Mouse (Mus musculus): ENCODE results near the gene Gal3st4. TPM values are rescaled to one million over a fixed set of nuclear protein-coding genes. Genes with fewer than 3 reads are reported as not detected.
A peak's percentile ranks its signal among the peaks of the same experiment; 100 is the strongest.

The Gal3st4 gene
- polyA plus RNA-seq, 1 experiment, result 2.0 TPM

- 88% methylated on average over 11 of the region's 11 CpGs for WGBS
- no peak for DNase-seq
Measured at GRCm38 (mm10) chr5:138260834-138261233, 11.8 kb downstream of the Gal3st4 start.

GRCm38 (mm10) chr5:138260051-138260450 lies 12.6 kb downstream of the Gal3st4 start:
- WGBS, result 76% methylated on average over 10 of the region's 10 CpGs
- Histone ChIP-seq H3K27me3 (ENCODE audit: control insufficient read depth, insufficient read depth, low read length) (no peaks in the 10 kb centered on the region), H3K4me3 (replicated peaks; ENCODE audit: insufficient read depth, low read depth, low read length) (no peak overlapping the region), H3K4me1 (ENCODE audit: control insufficient read depth, insufficient read depth, low read length) (peaks cover 9% of the 10 kb centered on the region; the same call in 1 of the 2 replicates), H3K27ac (ENCODE audit: insufficient read depth, low read length) (no peak overlapping the region)
- no peak for DNase-seq
- TF ChIP-seq CTCF (IDR thresholded peaks at IDR 0.05; ENCODE audit: borderline replicate concordance, insufficient read depth, low read depth, low read length), result no peak
- TF ChIP-seq POLR2A (IDR thresholded peaks at IDR 0.05; ENCODE audit: borderline replicate concordance, insufficient read depth, low read length), result no peak

More at GRCm38 (mm10) chr5:138260834-138261233, 11.8 kb downstream of the Gal3st4 start:
- no peak overlapping the region for H3K27ac ChIP-seq (ENCODE audit: insufficient read depth, low read length)
- TF ChIP-seq POLR2A (IDR thresholded peaks at IDR 0.05; ENCODE audit: borderline replicate concordance, insufficient read depth, low read length) (no peak), CTCF (IDR thresholded peaks at IDR 0.05; ENCODE audit: borderline replicate concordance, insufficient read depth, low read depth, low read length) (no peak)
- no peaks in the 10 kb centered on the region for H3K27me3 ChIP-seq (ENCODE audit: control insufficient read depth, insufficient read depth, low read length)
- H3K4me1 ChIP-seq (ENCODE audit: control insufficient read depth, insufficient read depth, low read length), result peaks cover 9% of the 10 kb centered on the region; the same call in 1 of the 2 replicates
- H3K4me3 ChIP-seq (replicated peaks; ENCODE audit: insufficient read depth, low read depth, low read length), result no peak overlapping the region

- no peak for TF ChIP-seq CTCF (IDR thresholded peaks at IDR 0.05; ENCODE audit: borderline replicate concordance, insufficient read depth, low read depth, low read length)
- no peak for TF ChIP-seq POLR2A (IDR thresholded peaks at IDR 0.05; ENCODE audit: borderline replicate concordance, insufficient read depth, low read length)
- H3K27ac ChIP-seq (ENCODE audit: insufficient read depth, low read length), result no peak overlapping the region
- no peak for DNase-seq
- no peak overlapping the region for H3K4me3 ChIP-seq (replicated peaks; ENCODE audit: insufficient read depth, low read depth, low read length)
- no peaks in the 10 kb centered on the region for H3K27me3 ChIP-seq (ENCODE audit: control insufficient read depth, insufficient read depth, low read length)
- peaks cover 9% of the 10 kb centered on the region; the same call in 1 of the 2 replicates for H3K4me1 ChIP-seq (ENCODE audit: control insufficient read depth, insufficient read depth, low read length)
- WGBS, result 84% methylated on average over 7 of the region's 7 CpGs
Measured at GRCm38 (mm10) chr5:138258993-138259392, 13.6 kb downstream of the Gal3st4 start.

GRCm38 (mm10) chr5:138258542-138258941 lies 14.1 kb downstream of the Gal3st4 start:
- H3K4me3 ChIP-seq (replicated peaks; ENCODE audit: insufficient read depth, low read depth, low read length), result no peak overlapping the region
- no peaks in the 10 kb centered on the region for H3K27me3 ChIP-seq (ENCODE audit: control insufficient read depth, insufficient read depth, low read length)
- H3K4me1 ChIP-seq (ENCODE audit: control insufficient read depth, insufficient read depth, low read length), result peaks cover 9% of the 10 kb centered on the region; the same call in 1 of the 2 replicates
- TF ChIP-seq CTCF (IDR thresholded peaks at IDR 0.05; ENCODE audit: borderline replicate concordance, insufficient read depth, low read depth, low read length) (no peak), POLR2A (IDR thresholded peaks at IDR 0.05; ENCODE audit: borderline replicate concordance, insufficient read depth, low read length) (no peak)
- no peak for DNase-seq
- 78% methylated on average over 6 of the region's 6 CpGs for WGBS
- no peak overlapping the region for H3K27ac ChIP-seq (ENCODE audit: insufficient read depth, low read length)

GRCm38 (mm10) chr5:138258078-138258477 lies 14.6 kb downstream of the Gal3st4 start:
- Histone ChIP-seq H3K27ac (ENCODE audit: insufficient read depth, low read length) (no peak overlapping the region), H3K4me3 (replicated peaks; ENCODE audit: insufficient read depth, low read depth, low read length) (no peak overlapping the region), H3K27me3 (ENCODE audit: control insufficient read depth, insufficient read depth, low read length) (no peaks in the 10 kb centered on the region), H3K4me1 (ENCODE audit: control insufficient read depth, insufficient read depth, low read length) (peaks cover 9% of the 10 kb centered on the region; the same call in 1 of the 2 replicates)
- no peak for DNase-seq
- WGBS, result 78% methylated on average over 3 of the region's 3 CpGs
- TF ChIP-seq CTCF (IDR thresholded peaks at IDR 0.05; ENCODE audit: borderline replicate concordance, insufficient read depth, low read depth, low read length) (no peak), POLR2A (IDR thresholded peaks at IDR 0.05; ENCODE audit: borderline replicate concordance, insufficient read depth, low read length) (no peak)

GRCm38 (mm10) chr5:138257585-138257978 lies 15.1 kb downstream of the Gal3st4 start:
- 96% methylated on average over 4 of the region's 4 CpGs for WGBS
- H3K4me3 ChIP-seq (replicated peaks; ENCODE audit: insufficient read depth, low read depth, low read length), result no peak overlapping the region
- no peak overlapping the region for H3K27ac ChIP-seq (ENCODE audit: insufficient read depth, low read length)
- peaks cover 5% of the 10 kb centered on the region; the same call in 1 of the 2 replicates for H3K4me1 ChIP-seq (ENCODE audit: control insufficient read depth, insufficient read depth, low read length)
- no peak for DNase-seq
- TF ChIP-seq POLR2A (IDR thresholded peaks at IDR 0.05; ENCODE audit: borderline replicate concordance, insufficient read depth, low read length), result no peak
- TF ChIP-seq CTCF (IDR thresholded peaks at IDR 0.05; ENCODE audit: borderline replicate concordance, insufficient read depth, low read depth, low read length), result no peak
- H3K27me3 ChIP-seq (ENCODE audit: control insufficient read depth, insufficient read depth, low read length), result no peaks in the 10 kb centered on the region

- WGBS, result 84% methylated on average over 10 of the region's 10 CpGs
- H3K4me3 ChIP-seq (replicated peaks; ENCODE audit: insufficient read depth, low read depth, low read length), result no peak overlapping the region
- H3K4me1 ChIP-seq (ENCODE audit: control insufficient read depth, insufficient read depth, low read length), result peaks cover under 1% of the 10 kb centered on the region; the same call in 1 of the 2 replicates
- H3K27ac ChIP-seq (ENCODE audit: insufficient read depth, low read length), result no peak overlapping the region
- H3K27me3 ChIP-seq (ENCODE audit: control insufficient read depth, insufficient read depth, low read length), result no peaks in the 10 kb centered on the region
- TF ChIP-seq CTCF (IDR thresholded peaks at IDR 0.05; ENCODE audit: borderline replicate concordance, insufficient read depth, low read depth, low read length), result no peak
- TF ChIP-seq POLR2A (IDR thresholded peaks at IDR 0.05; ENCODE audit: borderline replicate concordance, insufficient read depth, low read length), result no peak
- DNase-seq, result no peak
Measured at GRCm38 (mm10) chr5:138256966-138257584, 15.6 kb downstream of the Gal3st4 start.

GRCm38 (mm10) chr5:138256094-138256467 lies 16.6 kb downstream of the Gal3st4 start:
- DNase-seq, result peak in 1 of 2 experiments; percentile 61
- Histone ChIP-seq H3K27ac (ENCODE audit: insufficient read depth, low read length) (peak overlapping the region; percentile 77), H3K4me3 (replicated peaks; ENCODE audit: insufficient read depth, low read depth, low read length) (peak overlapping the region; percentile 91), H3K27me3 (ENCODE audit: control insufficient read depth, insufficient read depth, low read length) (no peaks in the 10 kb centered on the region), H3K4me1 (ENCODE audit: control insufficient read depth, insufficient read depth, low read length) (no peaks in the 10 kb centered on the region; the same call in 1 of the 2 replicates)
- no peak for TF ChIP-seq CTCF (IDR thresholded peaks at IDR 0.05; ENCODE audit: borderline replicate concordance, insufficient read depth, low read depth, low read length)
- no peak for TF ChIP-seq POLR2A (IDR thresholded peaks at IDR 0.05; ENCODE audit: borderline replicate concordance, insufficient read depth, low read length)
- 0% methylated on average over 7 of the region's 7 CpGs for WGBS

All from cerebellum, adult 2 months (tissue).